Mouse (Mus musculus) hindbrain, embryonic 12.5 days (tissue): ENCODE measurements around the gene Ric3. TPM values are rescaled to one million over a fixed set of nuclear protein-coding genes. Genes with fewer than 3 reads are reported as not detected.
A peak's percentile ranks its signal among the peaks of the same experiment; 100 is the strongest.

Experiments
- ATAC-seq: fragments of 200-750 bp; cut with Nextera tagmentation; 2 replicates; pipeline ENCODE4 v1.8.0; 2017; ENCODE audit warnings: moderate TSS enrichment; ENCODE audit not compliant: low FRiP score
- H3K27ac ChIP-seq: fragments of 300-500 bp; sonication (generic); 2 replicates; pipeline ENCODE4 v1.5.1; 2016; ENCODE audit warnings: mild to moderate bottlenecking
- H3K27me3 ChIP-seq: fragments of 300-500 bp; sonication (generic); 2 replicates; pipeline ENCODE4 v1.6.1; 2016; ENCODE audit warnings: mild to moderate bottlenecking
- H3K36me3 ChIP-seq: fragments of 300-500 bp; sonication (generic); 2 replicates; pipeline ENCODE4 v1.6.1; 2016; ENCODE audit warnings: mild to moderate bottlenecking
- H3K4me1 ChIP-seq: fragments of 300-500 bp; sonication (generic); 2 replicates; pipeline ENCODE4 v1.6.1; 2016
- H3K4me2 ChIP-seq: fragments of 300-500 bp; sonication (generic); replicated peaks from 2 replicates; pipeline ENCODE4 v1.6.1; 2016; ENCODE audit warnings: mild to moderate bottlenecking
- H3K4me3 ChIP-seq: fragments of 300-500 bp; sonication (generic); 2 replicates; pipeline ENCODE4 v1.5.1; 2016; ENCODE audit warnings: mild to moderate bottlenecking
- H3K9ac ChIP-seq: fragments of 300-500 bp; sonication (generic); 2 replicates; pipeline ENCODE4 v1.6.1; 2016; ENCODE audit warnings: mild to moderate bottlenecking, moderate library complexity
- H3K9me3 ChIP-seq: fragments of 300-500 bp; sonication (generic); replicated peaks from 2 replicates; pipeline ENCODE4 v1.6.1; 2016; ENCODE audit warnings: mild to moderate bottlenecking
- WGBS: fragments of 180-500 bp; shearing (Covaris S2); methylation state at CpG from one replicate; pipeline ENCODE4 v1.1.7; 2016; 5-methylcytosine and 5-hydroxymethylcytosine counted together
- polyA plus RNA-seq: library from polyadenylated mRNA; unstranded; fragments of >200 nt; fragmentation: Nextera tagmentation; extraction: Ambion mirVana; gene quantifications from 2 replicates; pipeline ENCODE4 v1.2.1, GENCODE M21; 2016

Gene Ric3
- polyA plus RNA-seq, 1 experiment from 2014 or later: 21.9 TPM

GRCm38 (mm10) chr7:109038121-109038735, 44.9 kb downstream of the Ric3 start:
- Histone ChIP-seq H3K9ac (no peak overlapping the region), H3K27me3 (no peaks in the 10 kb centered on the region), H3K4me3 (no peak overlapping the region), H3K27ac (no peak overlapping the region), H3K36me3 (peaks cover 4% of the 10 kb centered on the region; the same call in 1 of the 2 replicates), H3K4me1 (no peaks in the 10 kb centered on the region), H3K9me3 (no peaks in the 10 kb centered on the region), H3K4me2 (no peak overlapping the region)
- ATAC-seq: no peak
- 84% methylated on average over 8 of the region's 8 CpGs for WGBS

- Histone ChIP-seq H3K36me3 (peaks cover 27% of the 10 kb centered on the region), H3K27ac (no peak overlapping the region)
Observed at GRCm38 (mm10) chr7:109032054-109032453, 51.1 kb downstream of the Ric3 start.

DNA sequence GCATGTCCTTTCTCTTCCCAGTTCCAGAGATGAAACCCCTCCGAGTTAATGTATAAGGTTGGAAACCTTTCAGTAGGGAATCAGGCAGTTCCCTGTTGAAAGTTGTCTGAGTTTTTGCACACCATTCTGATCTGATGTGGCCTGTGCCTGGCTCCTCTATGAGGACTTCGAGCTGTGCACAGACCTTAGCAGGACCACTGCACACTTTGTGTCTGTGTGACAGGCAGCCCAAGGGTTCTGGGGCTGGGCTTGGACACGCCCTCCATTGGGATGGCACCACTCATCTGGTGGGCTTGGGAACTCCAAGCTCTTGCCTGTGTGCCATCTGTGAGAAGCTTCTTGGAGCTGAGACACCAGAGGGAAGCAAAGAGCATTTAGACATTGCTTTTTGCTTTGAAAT, 51.8 kb downstream of the Ric3 start:
- Histone ChIP-seq H3K36me3 (peaks cover 34% of the 10 kb centered on the region), H3K9me3 (no peaks in the 10 kb centered on the region), H3K4me1 (no peaks in the 10 kb centered on the region), H3K4me3 (no peak overlapping the region), H3K9ac (no peak overlapping the region), H3K4me2 (no peak overlapping the region), H3K27ac (no peak overlapping the region), H3K27me3 (no peaks in the 10 kb centered on the region)
- 90% methylated on average over 3 of the region's 3 CpGs for WGBS
- no peak for ATAC-seq

More at GRCm38 (mm10) chr7:109032054-109032453, 51.1 kb downstream of the Ric3 start:
- 91% methylated on average over 2 of the region's 2 CpGs for WGBS
- Histone ChIP-seq H3K4me1 (no peaks in the 10 kb centered on the region), H3K4me3 (no peak overlapping the region), H3K4me2 (no peak overlapping the region), H3K9ac (no peak overlapping the region), H3K27me3 (no peaks in the 10 kb centered on the region), H3K9me3 (no peaks in the 10 kb centered on the region)
- no peak for ATAC-seq

GRCm38 (mm10) chr7:109029961-109030465, 53.1 kb downstream of the Ric3 start:
- Histone ChIP-seq H3K9me3 (no peaks in the 10 kb centered on the region), H3K36me3 (peaks cover 44% of the 10 kb centered on the region), H3K4me2 (no peak overlapping the region), H3K9ac (no peak overlapping the region), H3K27me3 (no peaks in the 10 kb centered on the region), H3K4me1 (no peaks in the 10 kb centered on the region), H3K27ac (no peak overlapping the region), H3K4me3 (no peak overlapping the region)
- 83% methylated on average over 6 of the region's 6 CpGs for WGBS
- no peak; the same call in 1 of the 2 replicates for ATAC-seq

- Histone ChIP-seq H3K4me2 (no peak overlapping the region), H3K27ac (no peak overlapping the region), H3K9me3 (no peaks in the 10 kb centered on the region), H3K36me3 (peaks cover 55% of the 10 kb centered on the region), H3K4me1 (no peaks in the 10 kb centered on the region), H3K4me3 (no peak overlapping the region), H3K9ac (no peak overlapping the region), H3K27me3 (no peaks in the 10 kb centered on the region)
- 30% methylated on average over 6 of the region's 6 CpGs for WGBS
- 0 out of 2 replicates have a peak, but pooled peaks have one; percentile 41 for ATAC-seq
Observed at GRCm38 (mm10) chr7:109028204-109028603, 54.9 kb downstream of the Ric3 start.

GRCm38 (mm10) chr7:109027721-109028120, 55.4 kb downstream of the Ric3 start:
- Histone ChIP-seq H3K27ac (no peak overlapping the region), H3K4me3 (no peak overlapping the region), H3K9ac (no peak overlapping the region), H3K27me3 (no peaks in the 10 kb centered on the region), H3K4me2 (no peak overlapping the region), H3K9me3 (no peaks in the 10 kb centered on the region), H3K36me3 (peaks cover 59% of the 10 kb centered on the region), H3K4me1 (no peaks in the 10 kb centered on the region)
- ATAC-seq: 0 out of 2 replicates have a peak, but pooled peaks have one; percentile 20
- 93% methylated on average over 7 of the region's 7 CpGs for WGBS

DNA sequence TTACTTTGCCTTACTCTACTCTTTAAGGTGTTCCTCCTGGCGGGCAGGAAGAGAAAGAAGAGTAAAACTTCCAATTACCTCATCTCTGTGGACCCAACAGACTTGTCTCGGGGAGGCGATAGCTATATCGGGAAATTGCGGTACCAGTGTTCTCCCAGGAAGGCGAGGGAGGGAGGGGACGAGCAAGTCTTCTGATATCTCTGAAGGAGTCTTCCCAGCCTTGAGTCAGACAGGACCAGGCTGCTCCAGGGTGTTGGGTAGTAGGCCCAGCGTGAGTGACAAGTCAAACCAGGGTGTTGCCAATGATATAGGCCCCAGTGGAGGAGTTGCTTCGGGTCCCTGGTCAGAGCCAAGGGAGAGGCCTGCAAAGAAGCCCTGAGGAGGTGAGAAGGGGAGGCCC, 56.2 kb downstream of the Ric3 start:
- no peak overlapping the region for H3K4me2 ChIP-seq
- H3K36me3 ChIP-seq: peaks cover 65% of the 10 kb centered on the region
- no peaks in the 10 kb centered on the region for H3K4me1 ChIP-seq
- 94% methylated on average over 9 of the region's 9 CpGs for WGBS
- H3K4me3 ChIP-seq: no peak overlapping the region
- H3K27me3 ChIP-seq: no peaks in the 10 kb centered on the region
- no peaks in the 10 kb centered on the region for H3K9me3 ChIP-seq
- no peak overlapping the region for H3K27ac ChIP-seq
- no peak overlapping the region for H3K9ac ChIP-seq
- ATAC-seq: no peak

- Histone ChIP-seq H3K36me3 (peaks cover 61% of the 10 kb centered on the region), H3K9ac (no peak overlapping the region), H3K4me2 (no peak overlapping the region), H3K4me1 (no peaks in the 10 kb centered on the region), H3K4me3 (no peak overlapping the region), H3K27ac (no peak overlapping the region), H3K9me3 (no peaks in the 10 kb centered on the region), H3K27me3 (no peaks in the 10 kb centered on the region)
- WGBS: 89% methylated on average over 7 of the region's 7 CpGs
- ATAC-seq: no peak
Observed at GRCm38 (mm10) chr7:109025743-109026142, 57.4 kb downstream of the Ric3 start.

GRCm38 (mm10) chr7:109021428-109021827, 61.7 kb downstream of the Ric3 start:
- peak; percentile 32 for ATAC-seq
- Histone ChIP-seq H3K36me3 (peaks cover 32% of the 10 kb centered on the region), H3K9ac (no peak overlapping the region), H3K27me3 (no peaks in the 10 kb centered on the region), H3K4me2 (no peak overlapping the region), H3K9me3 (no peaks in the 10 kb centered on the region), H3K4me1 (peaks cover 11% of the 10 kb centered on the region), H3K27ac (no peak overlapping the region), H3K4me3 (no peak overlapping the region)
- WGBS: 20% methylated on average over 3 of the region's 3 CpGs

GRCm38 (mm10) chr7:109019243-109019642, 63.9 kb downstream of the Ric3 start:
- no peak overlapping the region for H3K9ac ChIP-seq
- no peaks in the 10 kb centered on the region for H3K27me3 ChIP-seq
- H3K36me3 ChIP-seq: peaks cover 15% of the 10 kb centered on the region
- peaks cover 25% of the 10 kb centered on the region for H3K4me1 ChIP-seq
- no peak overlapping the region for H3K27ac ChIP-seq
- no peaks in the 10 kb centered on the region for H3K9me3 ChIP-seq
- no peak overlapping the region for H3K4me3 ChIP-seq
- 87% methylated on average over 7 of the region's 7 CpGs for WGBS
- ATAC-seq: no peak
- H3K4me2 ChIP-seq: no peak overlapping the region

GRCm38 (mm10) chr7:109016378-109016923, 66.7 kb downstream of the Ric3 start:
- no peaks in the 10 kb centered on the region for H3K9me3 ChIP-seq
- no peaks in the 10 kb centered on the region; the same call in 1 of the 2 replicates for H3K36me3 ChIP-seq
- H3K27ac ChIP-seq: peak overlapping the region; percentile 88
- H3K4me3 ChIP-seq: no peak overlapping the region
- ATAC-seq: peak; percentile 77
- peaks cover 13% of the 10 kb centered on the region; the same call in 1 of the 2 replicates for H3K27me3 ChIP-seq
- H3K4me1 ChIP-seq: peaks cover 51% of the 10 kb centered on the region
- H3K4me2 ChIP-seq: 0 out of 2 replicates have a peak overlapping the region, but pooled peaks have one; percentile 11
- WGBS: 21% methylated on average over 5 of the region's 5 CpGs
- no peak overlapping the region for H3K9ac ChIP-seq

DNA sequence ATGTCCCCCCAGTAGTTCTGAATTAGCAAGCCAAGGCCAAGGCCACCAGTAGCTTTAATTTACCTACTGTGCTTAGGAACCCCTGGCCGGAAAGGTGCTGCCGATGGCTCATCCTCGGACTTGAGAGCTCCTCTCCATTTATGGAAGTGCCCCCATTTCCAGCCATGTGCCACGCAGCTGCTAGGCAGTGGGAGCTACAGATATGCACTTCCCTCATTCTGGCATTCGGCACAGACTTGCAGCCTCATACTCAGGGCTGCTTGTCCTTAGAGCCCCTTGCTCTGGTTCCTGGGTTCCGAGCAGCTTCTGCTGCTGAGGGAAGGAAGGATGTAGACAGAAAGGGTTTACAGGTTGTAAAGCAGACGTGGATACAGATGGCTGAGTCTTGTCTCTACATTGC, 68.3 kb downstream of the Ric3 start:
- no peak overlapping the region for H3K4me3 ChIP-seq
- no peak for ATAC-seq
- no peak overlapping the region for H3K9ac ChIP-seq
- no peak overlapping the region for H3K4me2 ChIP-seq
- H3K36me3 ChIP-seq: no peaks in the 10 kb centered on the region; the same call in 1 of the 2 replicates
- no peak overlapping the region for H3K27ac ChIP-seq
- peaks cover 25% of the 10 kb centered on the region for H3K27me3 ChIP-seq
- 87% methylated on average over 7 of the region's 7 CpGs for WGBS
- H3K4me1 ChIP-seq: peaks cover 55% of the 10 kb centered on the region
- no peaks in the 10 kb centered on the region for H3K9me3 ChIP-seq
